Mouse (Mus musculus) CH12.LX (cell line): ENCODE measurements at regions not wholly inside any gene's neighbourhood (a gene's known extent, or its start where the extent isn't known, plus 50 kb on each side); places are given as distances from the start of the nearest gene placed in this dataset.

Source experiments
- CTCF ChIP-seq, 2 experiments: IDR thresholded peaks in 1 of 2; conservative IDR thresholded peaks in 1 of 2; 2 replicates each; pipeline ENCODE4 v1.5.1; 2011 to 2012; ENCODE audit warnings: low read depth in 2 of 2, low read length in 2 of 2, improper control_type of control experiment in 1 of 2, inconsistent platforms in 1 of 2, mild to moderate bottlenecking in 1 of 2, moderate library complexity in 1 of 2
- MAX ChIP-seq: IDR thresholded peaks from 2 replicates; pipeline ENCODE4 v1.6.1; 2011; ENCODE audit warnings: low read length, improper control_type of control experiment
- MEF2A ChIP-seq: IDR thresholded peaks from 2 replicates; pipeline ENCODE4 v1.6.1; 2014; ENCODE audit warnings: low read depth, mild to moderate bottlenecking, inconsistent platforms, low read length, improper control_type of control experiment, borderline replicate concordance
- MXI1 ChIP-seq: IDR thresholded peaks from 2 replicates; pipeline ENCODE4 v1.6.1; 2011; ENCODE audit warnings: mild to moderate bottlenecking, low read depth, low read length, improper control_type of control experiment
- POLR2A ChIP-seq: IDR thresholded peaks from 2 replicates; pipeline ENCODE4 v1.6.1; 2011; ENCODE audit warnings: low read depth, mild to moderate bottlenecking, improper control_type of control experiment, low read length
- ZC3H11A ChIP-seq: IDR thresholded peaks from 2 replicates; pipeline ENCODE4 v1.6.1; 2012; ENCODE audit warnings: low read depth, mild to moderate bottlenecking, inconsistent platforms, low read length, improper control_type of control experiment
- ZMIZ1 ChIP-seq: IDR thresholded peaks from 2 replicates; pipeline ENCODE4 v1.6.1; 2012; ENCODE audit warnings: low read depth, mild to moderate bottlenecking, inconsistent platforms, low read length, improper control_type of control experiment

DNA sequence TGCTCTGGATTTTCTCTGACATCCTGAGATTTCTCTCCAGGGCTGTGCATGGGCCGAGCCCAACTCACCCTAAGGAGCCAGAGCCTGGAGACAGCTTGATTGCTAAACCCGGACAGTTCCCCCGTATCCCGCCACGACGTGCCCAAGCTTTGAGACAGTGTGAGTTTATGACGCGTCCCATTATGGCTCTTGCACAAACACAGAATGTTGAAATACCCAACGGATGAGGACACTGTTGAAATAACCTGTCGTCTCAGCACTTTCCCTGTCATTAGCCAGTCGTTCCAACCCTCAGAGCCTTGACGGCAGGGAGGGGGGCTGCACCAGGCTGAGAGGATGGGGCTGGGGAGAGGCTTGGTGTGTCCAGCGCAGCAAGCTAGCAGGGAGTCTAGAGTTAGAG is 50.7 kb upstream of the Myl10 start:
- TF ChIP-seq MAX (no peak), MXI1 (no peak), MEF2A (no peak), POLR2A (no peak), ZMIZ1 (no peak), ZC3H11A (no peak), CTCF (conservative IDR thresholded peaks at IDR 0.05 in 1 of 2, IDR thresholded peaks at IDR 0.05 in 1 of 2; ENCODE audit: low read depth in 2 of 2, low read length in 2 of 2) (no peak)
